Mouse (Mus musculus) urinary bladder, postnatal 4 days (tissue): Measurements from ENCODE around the gene Dhh.
A peak's percentile ranks its signal among the peaks of the same experiment; 100 is the strongest.

Source experiments
- DNase-seq, 2 experiments: peaks; one replicate each; pipeline ENCODE4 v3.0.0; 2021 to 2022; ENCODE audit warnings: low spot score in 2 of 2

The Dhh gene

DNA sequence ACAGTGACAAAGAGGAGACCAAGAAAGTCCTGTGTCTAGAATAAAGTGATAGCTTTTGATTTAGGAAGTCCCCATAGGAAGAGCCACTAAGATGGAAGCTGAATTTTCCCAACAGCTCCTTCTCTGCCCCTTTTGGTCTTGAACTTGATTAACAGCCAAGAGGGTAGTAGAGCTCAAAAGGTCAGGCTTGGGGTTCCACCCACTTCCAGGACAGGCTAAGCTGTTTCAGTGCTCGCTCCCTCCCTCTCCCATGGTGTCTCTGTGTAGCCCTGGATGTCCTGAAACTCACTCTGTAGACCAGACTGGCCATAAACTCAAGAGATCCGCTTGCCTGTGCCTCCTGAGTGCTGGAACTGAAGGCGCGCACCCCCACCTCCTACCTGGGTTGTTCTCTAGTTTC, 17.7 kb upstream of the Dhh start:
- DNase-seq: no peak

- DNase-seq: no peak
Observed at GRCm38 (mm10) chr15:98914903-98915302, 16.6 kb upstream of the Dhh start.

DNA sequence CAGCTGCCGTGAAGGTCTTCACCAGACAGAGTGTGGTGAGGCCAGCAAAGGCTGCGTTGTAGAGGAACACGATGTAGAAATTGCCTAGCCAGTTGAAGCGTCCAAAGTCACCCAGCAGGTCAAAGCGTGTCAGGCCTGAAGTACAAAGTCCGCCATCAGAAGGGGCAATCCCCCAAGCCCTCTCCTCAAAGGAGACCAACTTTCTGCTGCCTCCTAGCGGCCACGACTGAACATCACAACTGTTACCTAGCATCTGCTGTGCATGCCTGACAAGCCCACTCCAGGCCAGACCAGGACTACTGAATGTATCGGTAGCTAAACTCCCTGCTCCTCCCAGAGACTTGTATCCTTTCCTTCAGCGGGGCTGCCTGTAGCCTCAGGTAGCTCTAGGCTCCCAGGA, 6.4 kb upstream of the Dhh start:
- no peak for DNase-seq

DNA sequence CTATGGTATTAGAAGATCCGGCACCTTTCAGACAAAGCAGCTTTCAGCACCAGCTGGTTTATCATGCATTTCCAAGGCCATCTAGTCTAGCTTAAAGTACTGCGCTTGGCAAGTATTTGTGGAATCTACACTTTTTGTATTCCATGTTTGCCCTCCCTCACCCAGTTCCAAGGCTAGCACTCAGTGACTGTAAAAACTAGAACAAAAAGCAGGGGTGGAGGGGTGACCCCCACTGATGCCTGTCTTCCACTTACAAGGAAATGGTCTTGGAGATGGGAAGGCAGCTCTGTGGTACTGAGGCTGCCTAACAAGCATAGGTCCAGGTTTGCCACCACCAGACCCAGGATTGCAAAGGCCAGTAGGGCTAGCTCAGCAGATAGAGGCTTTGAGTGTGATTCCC, 4.3 kb upstream of the Dhh start:
- DNase-seq: no peak

DNA sequence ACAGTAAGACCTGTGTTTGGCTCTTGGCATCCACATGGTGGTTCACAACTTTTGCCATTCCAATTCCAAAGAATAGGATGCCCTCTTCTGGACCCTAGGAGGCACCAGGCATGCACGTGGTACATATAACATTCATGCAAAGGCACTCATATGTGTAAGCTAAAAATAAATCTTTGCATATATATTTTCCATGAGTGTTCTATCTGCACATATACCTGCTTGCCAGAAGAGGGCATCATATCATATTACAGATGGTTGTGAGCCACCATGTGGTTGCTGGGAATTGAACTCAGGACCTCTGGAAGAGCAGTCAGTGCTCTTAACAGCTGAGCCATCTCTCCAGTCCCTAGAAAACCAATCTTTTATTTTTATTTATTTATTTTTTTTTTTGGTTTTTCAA, 3.2 kb upstream of the Dhh start:
- no peak for DNase-seq

DNA sequence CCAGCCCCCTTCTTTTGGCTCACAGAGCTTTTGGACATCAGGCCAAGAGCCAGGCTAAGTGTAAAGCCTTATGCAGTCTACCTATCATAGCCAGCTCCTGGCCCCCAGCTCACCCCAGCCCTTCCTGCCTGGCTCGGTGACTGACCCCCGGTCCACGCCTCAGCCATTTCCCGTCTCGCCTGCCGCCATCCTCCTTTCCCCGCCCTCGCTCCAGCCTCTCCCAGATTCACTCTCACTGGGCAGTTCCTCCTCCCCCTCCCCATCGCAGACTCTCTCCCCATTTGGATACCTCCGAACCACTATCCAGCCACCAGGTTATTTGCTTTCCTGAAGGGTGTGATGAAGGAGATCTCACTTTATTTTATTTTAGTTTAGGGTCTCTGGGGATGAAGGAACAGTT, 845 bp downstream of the Dhh start:
- no peak for DNase-seq

GRCm38 (mm10) chr15:98895635-98896589, 2.4 kb downstream of the Dhh start:
- peak in 1 of 2 experiments; percentile 47 for DNase-seq

DNA sequence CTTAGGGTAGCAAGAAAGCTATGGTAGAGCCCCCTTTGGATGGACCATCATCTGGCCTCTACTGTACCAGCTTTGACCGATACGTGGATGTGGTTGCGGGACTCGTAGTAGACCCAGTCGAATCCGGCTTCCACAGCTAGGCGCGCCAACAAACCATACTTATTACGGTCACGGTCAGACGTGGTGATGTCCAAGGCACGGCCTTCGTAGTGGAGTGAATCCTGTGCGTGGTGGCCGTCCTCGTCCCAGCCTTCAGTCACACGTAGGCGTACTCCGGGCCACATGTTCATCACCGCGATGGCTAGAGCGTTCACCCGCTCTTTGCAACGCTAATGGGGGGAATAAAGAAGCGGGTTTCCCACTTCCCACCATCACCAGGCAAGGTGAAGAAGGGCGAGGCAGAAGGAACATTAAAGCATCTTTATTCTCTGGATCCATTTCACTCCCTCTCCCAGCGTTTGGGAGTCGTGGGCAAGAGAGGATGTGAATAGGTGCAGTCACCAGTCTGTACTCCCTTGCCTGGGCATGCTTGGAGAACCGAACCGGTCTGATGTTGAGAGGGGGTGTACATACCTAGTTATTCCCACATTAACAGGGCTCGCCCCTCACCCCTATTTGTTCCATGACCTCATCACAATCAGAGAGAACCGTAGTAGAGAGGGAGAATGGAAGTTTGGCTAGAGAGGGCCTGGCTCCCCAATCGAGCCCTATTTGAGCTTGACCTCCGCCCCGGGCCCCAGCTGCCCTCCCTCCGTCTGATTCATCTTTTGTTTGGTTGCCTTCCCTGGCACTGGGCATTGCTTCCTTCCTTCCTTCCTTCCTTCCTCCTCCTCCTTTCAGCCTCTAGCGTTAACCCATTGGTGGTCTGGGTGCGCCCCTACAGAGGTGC, 3.4 kb downstream of the Dhh start:
- no peak for DNase-seq

GRCm38 (mm10) chr15:98893940-98894745, 4.2 kb downstream of the Dhh start, which contains the start of gene Rhebl1:
Gene Rhebl1, minus strand, starts transcription at chr15:98894540.
- DNase-seq: no peak

DNA sequence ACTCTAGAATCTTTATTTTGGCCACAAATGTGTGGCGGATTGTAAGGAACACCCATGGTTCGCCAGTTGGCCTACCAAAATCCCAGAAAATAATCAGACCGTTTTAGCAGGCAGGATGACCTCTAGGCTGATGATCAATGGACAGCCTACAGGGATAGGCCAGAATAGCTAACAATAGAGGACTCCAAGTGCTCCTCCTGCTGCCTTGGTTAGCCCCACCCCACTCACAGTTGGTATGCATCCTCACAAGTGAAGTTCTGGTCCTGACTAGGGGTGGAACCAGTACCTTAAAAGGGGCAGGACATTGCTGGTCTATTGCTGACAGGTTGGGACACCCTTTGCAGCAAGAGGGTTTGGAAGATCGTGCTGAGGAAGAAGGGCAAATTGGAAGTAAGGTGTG, 5.3 kb downstream of the Dhh start:
- DNase-seq: no peak

GRCm38 (mm10) chr15:98891907-98892606, 6.3 kb downstream of the Dhh start:
- peak in 1 of 2 experiments; percentile 47 for DNase-seq

GRCm38 (mm10) chr15:98891198-98891742, 7.1 kb downstream of the Dhh start:
- DNase-seq: no peak

GRCm38 (mm10) chr15:98887526-98887925, 10.8 kb downstream of the Dhh start:
- no peak for DNase-seq

- no peak for DNase-seq
Observed at GRCm38 (mm10) chr15:98886667-98887387, 11.5 kb downstream of the Dhh start.

GRCm38 (mm10) chr15:98884106-98884505, 14.2 kb downstream of the Dhh start:
- DNase-seq: no peak

- no peak for DNase-seq
Observed at GRCm38 (mm10) chr15:98883661-98884060, 14.7 kb downstream of the Dhh start.

DNA sequence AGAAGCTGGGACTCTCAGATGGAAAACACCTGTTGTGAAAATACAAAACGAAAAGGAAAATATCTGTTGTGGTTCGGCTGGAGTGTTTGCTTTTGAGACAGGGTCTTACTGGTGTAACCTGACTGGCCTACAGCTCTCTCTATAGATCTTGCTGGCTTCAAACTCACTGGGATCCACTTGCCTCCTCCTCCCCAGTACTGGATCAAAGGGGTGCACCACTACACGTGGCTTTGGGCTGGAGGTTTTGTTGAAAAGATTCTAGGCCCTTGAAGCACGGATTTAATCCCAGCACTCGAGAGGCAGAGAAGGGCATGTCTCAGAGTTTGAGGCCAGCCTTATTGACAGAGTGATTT, 16.7 kb downstream of the Dhh start:
- DNase-seq: no peak

DNA sequence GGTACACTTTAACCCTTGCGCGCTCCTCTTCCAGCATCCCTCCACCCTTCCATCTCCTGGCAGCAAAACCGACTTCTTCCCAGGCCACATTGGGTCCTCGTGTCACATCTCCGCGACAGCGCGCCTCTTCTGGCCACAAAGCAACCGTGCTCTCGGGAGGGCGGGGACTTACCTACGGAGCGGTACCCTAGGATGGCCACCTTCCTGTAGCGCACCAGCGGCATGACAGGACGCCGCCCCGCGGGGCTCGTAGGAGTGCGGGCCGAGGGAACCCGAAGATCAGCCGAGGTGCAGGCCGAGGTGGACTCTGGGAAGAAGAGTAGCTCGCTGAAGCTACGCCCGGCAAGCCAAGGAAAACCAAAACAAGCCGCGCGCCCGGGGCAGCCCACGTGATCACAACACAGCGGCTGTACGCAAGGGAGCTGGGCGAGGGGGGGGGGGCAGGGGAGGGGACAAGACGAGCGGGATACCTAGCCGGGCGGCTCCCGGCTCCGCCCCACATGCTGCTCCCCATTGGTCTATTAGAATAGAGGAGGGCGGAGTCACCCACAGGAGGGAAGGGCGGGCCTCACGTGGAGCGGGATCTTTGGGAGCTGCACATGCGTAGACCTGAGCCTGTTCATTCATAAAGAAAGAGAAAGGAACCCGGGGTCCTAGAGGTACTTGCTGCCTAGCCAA, 17.2 kb downstream of the Dhh start:
- peak; percentile 86 for DNase-seq

GRCm38 (mm10) chr15:98877331-98877730, 21.0 kb downstream of the Dhh start:
- DNase-seq: no peak
